Mouse (Mus musculus): ENCODE measurements around the gene Dennd6a.

- no peak for TF ChIP-seq HCFC1 (IDR thresholded peaks at IDR 0.05; ENCODE audit: borderline replicate concordance, insufficient read depth, low read length)
- no peak for TF ChIP-seq MAFK (IDR thresholded peaks at IDR 0.05; ENCODE audit: insufficient read depth, low read depth, low read length)
- no peak for TF ChIP-seq ZC3H11A (IDR thresholded peaks at IDR 0.05; ENCODE audit: borderline replicate concordance, low read depth, low read length)
These were observed 11.4 kb upstream of the Dennd6a start for GRCm38 (mm10) chr14:26562247-26562646.

All from ES-E14 (cell line).